Mouse (Mus musculus) mouse embryonic stem cell (cell line): ENCODE measurements around the gene Cdc37l1.

Source experiments
- in situ Hi-C, 2 experiments: fragments of 300-500 bp; cut with MboI; formaldehyde crosslinking; loops; 1 replicate in 1 of 2; 3 replicates in 1 of 2; pipeline ENCODE4 v1.14.3; 2019 to 2020; ENCODE audit warnings: low sequenced_read_pairs in 2 of 2, low pct_unique_long_range_greater_than_20kb in 1 of 2, mixed read lengths in 1 of 2; ENCODE audit not compliant: unreplicated experiment in 1 of 2

The Cdc37l1 gene

DNA sequence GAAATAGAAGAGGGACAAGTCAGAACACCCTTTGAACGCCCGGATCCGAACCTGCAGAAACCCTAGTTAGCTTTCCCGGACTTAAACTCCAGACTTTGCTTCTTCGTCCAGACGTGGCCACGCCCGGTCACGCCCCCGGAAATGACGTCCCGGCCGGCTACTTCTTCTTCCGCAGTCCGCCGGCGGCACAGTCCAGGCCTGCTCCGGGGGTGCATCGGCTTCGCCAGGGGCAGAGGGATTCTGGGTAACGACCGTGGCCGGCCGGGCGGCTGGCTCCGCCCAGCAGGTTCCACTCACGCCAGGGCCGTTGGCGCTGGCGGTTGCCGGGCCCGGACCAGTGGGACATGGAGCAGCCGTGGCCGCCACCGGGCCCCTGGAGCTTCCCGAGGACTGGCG lies at the start of gene Cdc37l1:
TSS of gene Cdc37l1 (plus strand) at position 159 of the 396 bp plus-strand sequence.
- in situ Hi-C loops = no loop called here

DNA sequence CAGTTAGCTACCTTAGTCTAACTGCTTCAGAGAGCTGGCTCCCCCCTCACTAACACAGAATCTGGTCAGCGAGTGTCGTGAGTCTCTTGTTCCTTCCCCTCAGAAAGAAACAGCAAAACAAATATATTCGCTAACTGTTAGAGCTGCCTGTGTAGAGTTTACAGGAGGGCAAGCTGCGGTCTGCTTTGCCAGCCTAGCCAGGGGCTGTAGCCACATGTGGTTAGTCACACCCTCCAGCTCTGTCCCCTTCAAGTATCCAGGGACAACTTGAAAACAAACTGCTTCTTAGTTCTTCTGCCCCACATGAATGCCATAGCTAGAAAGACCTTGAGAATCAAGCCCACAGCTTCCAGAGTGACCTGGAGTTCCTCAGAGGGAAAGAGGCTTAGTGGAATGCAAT lies 48.9 kb upstream of the Cdc37l1 start:
- in situ Hi-C loops = no loop called here

DNA sequence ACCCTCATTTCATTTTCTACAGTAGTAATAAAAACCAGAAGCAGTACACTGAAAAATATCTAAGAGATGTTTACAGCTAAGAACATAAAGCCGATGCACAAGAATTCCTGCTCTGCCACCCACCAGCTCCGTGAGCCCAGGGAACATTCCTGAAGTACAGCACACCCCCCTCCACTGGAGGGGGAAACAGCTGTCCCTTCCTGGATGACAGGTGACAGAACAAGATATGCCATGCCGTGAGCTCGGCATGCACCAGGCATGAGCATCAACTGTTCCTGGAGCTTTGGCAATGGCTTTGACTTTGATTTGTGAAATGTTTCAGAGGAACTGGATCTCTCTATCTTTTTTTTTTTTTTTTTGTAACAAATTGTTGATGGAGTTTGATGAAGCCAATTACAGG lies 43.4 kb upstream of the Cdc37l1 start:
- in situ Hi-C loops = no loop called here

DNA sequence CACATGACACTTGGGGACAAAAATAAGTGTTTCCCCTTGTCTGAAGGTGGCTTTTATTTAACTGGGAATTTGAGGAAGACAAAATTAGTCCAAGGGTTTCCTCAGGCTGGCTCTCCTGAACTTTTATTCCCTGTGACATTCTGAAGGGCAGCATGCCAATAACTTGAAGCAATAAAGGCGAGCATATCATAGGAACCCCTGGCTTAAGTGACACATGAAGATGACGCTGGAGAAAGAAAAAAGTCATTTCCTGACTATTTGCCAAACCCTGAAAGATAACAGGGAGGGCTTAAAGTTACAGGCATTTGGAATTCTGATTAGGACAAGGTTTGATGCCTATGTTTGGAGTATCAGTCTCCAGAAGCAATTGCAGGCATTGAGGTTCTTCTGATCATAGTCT lies 42.8 kb upstream of the Cdc37l1 start:
- in situ Hi-C loops = no loop called here

DNA sequence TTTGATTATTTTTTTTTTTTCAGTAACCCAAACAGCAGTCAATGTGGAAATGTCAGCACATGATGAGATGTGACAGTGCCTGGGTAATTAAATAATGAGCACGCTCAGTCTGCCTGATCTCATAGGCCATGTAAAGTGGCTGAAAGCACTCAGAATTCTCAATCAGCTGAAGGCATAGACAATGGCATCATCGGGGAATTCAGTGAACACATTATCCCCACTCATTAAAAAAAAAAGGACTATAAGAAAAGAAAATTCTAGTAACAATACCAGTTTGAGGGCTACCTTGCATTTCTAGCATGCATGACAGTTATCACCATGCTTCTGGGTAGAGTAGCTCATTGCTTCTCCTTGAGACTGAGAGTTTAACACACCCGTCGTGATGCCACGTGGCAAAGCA lies 38.9 kb upstream of the Cdc37l1 start:
- in situ Hi-C loops = no loop called here

DNA sequence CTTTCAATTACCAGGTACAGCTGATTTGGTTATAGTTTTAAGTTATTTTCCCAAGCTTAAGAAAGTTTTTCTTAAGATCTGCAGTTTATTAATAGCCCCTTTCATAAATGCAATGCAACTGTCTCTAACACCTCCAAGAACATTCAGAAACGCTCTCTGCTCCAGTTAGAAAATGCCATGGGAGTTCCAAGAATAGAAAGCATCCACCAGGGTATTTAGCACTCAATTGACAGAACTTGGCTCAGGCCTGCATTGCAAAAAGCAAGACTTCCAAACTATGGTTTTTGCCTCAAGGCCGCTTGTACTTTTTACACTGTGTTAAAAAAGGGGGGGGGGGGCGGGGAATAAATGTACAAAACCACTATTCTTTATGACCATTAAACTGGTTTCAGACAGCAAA lies 27.0 kb upstream of the Cdc37l1 start:
- in situ Hi-C loops = loop anchor here in 1 of 2 experiments (10.0 kb wide), 1 partner anchor 188 kb away; no protein-coding TSS in a partner anchor

DNA sequence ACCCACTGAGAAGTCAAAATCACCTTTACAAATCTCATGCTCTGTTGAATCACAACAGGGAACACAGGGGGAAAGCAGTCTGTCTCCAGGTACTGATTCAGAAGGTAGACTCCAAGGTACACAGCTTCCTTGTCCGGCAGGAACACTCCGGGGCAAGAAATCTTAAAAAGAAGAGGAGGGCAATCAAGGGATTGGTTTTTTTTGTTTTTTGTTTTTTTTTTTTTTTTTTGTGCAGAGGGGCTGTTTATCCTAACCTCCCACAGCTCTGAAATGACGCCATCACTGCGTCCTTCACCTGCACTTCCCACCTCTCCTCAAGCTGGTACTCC lies 26.7 kb upstream of the Cdc37l1 start:
- in situ Hi-C loops = loop anchor here in 1 of 2 experiments (10.0 kb wide), 1 partner anchor 189 kb away; no protein-coding TSS in a partner anchor

DNA sequence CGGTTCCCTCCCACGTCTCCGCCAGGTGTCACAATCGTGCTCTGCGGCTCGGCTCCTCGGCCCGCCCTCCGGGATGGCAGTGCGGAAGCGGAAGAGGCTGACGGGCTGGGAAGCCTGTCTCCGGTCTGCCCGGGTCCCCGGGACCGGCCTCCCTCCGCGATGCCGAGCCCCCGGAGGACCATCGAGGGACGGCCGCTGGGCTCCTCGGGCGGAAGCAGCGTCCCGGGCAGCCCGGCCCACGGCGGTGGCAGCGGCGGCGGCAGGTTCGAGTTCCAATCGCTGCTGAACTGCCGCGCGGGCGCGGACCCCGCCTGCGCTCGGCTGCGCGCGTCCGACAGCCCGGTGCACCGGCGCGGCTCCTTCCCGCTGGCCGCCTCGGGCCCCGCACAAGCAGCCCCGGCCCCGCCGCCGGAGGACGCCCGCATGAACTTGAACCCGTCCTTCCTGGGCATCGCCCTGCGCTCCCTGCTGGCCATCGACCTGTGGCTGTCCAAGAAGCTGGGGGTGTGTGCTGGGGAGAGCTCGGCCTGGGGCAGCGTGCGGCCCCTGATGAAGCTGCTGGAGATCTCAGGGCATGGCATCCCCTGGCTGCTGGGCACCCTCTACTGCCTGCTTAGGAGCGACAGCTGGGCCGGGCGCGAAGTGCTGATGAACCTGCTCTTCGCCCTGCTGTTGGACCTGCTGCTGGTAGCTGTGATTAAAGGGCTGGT lies 26.2 kb upstream of the Cdc37l1 start, which contains the start of gene Plpp6:
TSS of gene Plpp6 (plus strand) at position 112 of the 710 bp plus-strand sequence.
- in situ Hi-C loops = loop anchor here in 1 of 2 experiments (10.0 kb wide), 1 partner anchor 189 kb away; no protein-coding TSS in a partner anchor

DNA sequence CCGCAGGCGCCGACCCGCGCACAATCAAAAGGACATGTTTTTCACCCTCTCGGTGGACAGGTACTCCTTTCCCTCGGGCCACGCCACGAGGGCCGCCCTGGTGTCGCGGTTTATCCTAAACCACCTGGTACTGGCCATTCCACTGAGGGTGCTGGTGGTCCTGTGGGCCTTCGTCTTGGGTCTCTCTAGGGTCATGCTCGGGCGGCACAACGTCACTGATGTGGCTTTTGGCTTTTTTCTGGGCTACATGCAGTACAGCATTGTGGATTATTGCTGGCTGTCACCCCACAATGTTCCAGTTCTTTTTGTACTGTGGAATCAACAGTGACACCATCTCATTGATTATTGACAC lies 25.6 kb upstream of the Cdc37l1 start:
- in situ Hi-C loops = loop anchor here in 1 of 2 experiments (10.0 kb wide), 1 partner anchor 190 kb away; no protein-coding TSS in a partner anchor

DNA sequence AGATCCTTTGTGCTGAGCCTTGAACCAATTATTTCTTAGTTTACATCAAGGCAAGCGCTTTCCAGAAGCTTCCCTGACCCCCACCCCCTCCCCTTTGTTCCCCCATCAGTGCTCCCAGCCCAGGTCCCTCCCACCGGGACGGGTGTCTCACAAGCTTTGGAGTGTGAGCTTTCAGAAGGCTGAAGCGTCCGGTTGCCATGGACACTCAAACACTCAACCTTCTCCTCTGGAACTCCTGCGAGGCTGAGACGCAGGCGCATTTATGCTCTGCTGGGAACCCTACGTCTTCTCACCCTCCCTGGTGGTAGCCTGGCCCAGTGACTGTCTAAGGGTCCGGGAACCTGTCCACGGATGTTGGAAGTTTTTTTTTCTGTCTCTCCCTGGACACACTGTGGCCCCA lies 22.5 kb upstream of the Cdc37l1 start, which contains the start of gene 4430402I18Rik:
TSS of gene 4430402I18Rik (minus strand) at position 149 of the 400 bp plus-strand sequence.
- in situ Hi-C loops = loop anchor here in 1 of 2 experiments (10.0 kb wide), 1 partner anchor 193 kb away; no protein-coding TSS in a partner anchor

DNA sequence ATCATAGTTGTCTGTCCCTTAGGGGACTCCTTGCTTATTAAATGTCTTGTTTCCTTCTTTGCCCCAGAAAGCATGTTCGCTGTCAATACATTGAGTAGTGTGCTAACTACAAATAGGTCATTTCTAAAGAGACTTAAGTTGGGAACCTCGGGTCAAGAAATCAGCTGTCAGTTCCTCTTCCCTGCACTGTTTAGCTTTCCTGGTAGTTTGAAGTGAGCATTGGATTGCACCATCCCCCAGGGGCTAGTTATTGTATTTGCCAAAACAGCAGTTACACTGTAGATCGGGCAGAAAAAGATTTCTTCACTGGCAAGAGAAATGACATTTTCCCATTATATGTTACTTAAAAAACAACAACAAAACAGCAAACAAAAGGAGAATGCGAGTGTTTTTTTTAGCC lies 22.0 kb upstream of the Cdc37l1 start:
- in situ Hi-C loops = loop anchor here in 1 of 2 experiments (10.0 kb wide), 1 partner anchor 193 kb away; no protein-coding TSS in a partner anchor

DNA sequence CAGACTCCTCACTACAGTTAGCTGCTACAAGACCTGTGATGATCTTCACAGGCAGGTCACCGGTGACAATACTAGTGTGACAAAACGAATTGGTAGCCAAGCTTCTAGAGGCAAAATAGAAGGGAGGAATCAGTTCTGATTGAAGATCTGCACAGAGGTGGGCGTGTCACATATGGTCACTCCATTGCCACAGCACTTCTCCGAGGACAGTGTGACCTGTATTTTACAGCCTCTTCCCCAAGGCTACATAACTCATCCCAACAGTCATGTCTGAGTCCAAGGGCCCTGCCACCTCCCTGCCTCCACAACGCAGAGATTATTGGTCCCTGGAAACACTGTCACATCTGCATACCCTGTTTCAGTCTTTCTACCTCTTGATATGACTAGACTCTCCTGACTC lies 20.9 kb upstream of the Cdc37l1 start:
- in situ Hi-C loops = loop anchor here in 1 of 2 experiments (10.0 kb wide), 1 partner anchor 194 kb away; no protein-coding TSS in a partner anchor

DNA sequence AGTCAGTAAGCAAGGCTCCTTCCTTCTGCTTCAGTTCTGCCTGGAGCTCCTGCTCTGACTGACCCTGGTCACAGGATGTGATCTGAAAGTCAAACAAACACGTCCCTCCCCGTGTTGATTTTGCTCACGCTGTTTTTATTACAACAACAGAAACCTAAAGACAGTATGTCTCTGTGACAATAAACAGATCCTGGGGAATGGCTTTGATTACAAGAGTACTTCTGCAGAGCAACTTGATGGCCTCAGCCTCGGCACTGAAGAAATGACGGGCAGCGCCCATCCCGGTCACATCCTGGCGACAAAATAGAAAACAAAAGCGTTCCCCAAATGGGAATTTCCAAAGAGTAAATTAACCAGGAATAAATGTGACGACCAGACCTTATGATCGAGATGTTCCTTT lies 19.9 kb upstream of the Cdc37l1 start:
- in situ Hi-C loops = loop anchor here in 1 of 2 experiments (10.0 kb wide), 1 partner anchor 65 kb away; no protein-coding TSS in a partner anchor

DNA sequence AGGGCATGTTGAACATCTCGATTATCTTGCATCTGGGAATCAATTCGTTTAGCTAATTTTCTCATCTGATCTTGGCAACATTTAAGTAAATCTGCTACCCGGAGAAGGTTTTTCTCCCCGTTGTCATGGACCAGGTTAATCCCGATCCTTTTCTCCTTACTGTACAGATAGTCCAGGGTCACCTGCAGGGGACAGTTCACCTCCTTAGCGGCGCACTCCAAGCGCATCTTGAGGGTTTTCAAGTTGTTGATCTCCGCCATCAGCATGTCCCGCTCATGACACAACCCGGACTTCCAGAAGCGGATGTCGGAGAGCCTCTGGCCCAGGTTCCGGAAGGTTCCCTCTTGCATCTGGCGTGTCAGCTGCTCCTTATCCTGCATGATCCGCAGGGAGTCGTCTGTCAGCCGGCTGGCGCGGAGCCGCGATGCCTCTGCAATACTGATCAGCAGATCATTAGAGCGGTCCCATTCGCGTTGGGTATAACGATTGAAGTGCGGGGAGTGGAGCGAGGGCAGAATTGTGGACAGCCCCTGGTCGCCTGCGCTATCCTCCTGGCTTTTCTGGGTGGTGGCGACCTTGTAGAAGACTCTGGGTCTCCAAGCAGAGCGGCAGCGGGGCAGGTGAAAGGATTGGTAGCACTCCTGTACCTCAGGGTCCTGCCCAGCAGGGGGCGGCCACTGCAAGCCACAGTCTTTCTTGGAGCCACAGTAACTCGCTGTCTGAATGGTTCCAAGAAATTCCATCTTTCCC lies 15.1 kb upstream of the Cdc37l1 start:
- in situ Hi-C loops = loop anchor here (5.0 to 10.0 kb wide), 2 partner anchors 57 to 60 kb away; no protein-coding TSS in a partner anchor

DNA sequence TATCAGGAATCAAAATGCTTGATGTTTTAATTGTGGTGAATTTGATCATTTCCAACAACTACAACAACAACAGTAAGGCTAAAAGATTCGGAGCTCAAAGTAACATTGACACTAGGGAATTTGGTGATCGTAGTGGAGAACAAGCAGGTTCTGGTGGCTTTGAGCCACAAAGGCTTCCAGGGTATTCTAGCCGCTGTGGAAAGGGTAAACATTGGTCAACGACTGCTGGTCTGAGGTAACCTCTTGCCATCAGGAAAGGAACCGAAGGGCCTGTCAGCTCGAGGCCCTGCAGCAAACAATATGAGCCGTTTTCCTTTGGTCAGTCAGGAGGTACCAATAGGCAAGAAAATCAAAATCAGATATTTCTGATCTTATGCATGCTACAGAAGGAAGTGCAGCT lies 7.5 kb upstream of the Cdc37l1 start:
- in situ Hi-C loops = no loop called here

DNA sequence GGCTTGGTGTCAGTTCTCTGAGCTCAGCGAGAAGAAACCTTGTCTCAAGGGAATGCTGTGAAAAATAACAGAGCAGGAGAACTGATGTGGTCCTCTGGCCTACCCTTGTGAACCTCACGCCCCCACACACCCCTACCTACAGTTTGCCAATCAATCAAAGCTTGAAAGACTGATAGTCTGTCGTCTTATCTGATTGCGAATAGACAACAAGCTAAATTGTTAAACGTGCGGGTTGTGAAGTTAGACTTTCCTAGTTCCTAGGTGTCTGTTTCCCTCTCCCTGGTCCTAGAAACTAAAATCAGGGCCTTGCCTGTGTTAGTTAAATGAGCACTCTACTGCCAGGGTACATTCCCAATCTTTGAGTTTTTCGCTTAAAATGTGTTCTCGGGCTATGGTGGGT lies 637 bp upstream of the Cdc37l1 start:
- in situ Hi-C loops = no loop called here

DNA sequence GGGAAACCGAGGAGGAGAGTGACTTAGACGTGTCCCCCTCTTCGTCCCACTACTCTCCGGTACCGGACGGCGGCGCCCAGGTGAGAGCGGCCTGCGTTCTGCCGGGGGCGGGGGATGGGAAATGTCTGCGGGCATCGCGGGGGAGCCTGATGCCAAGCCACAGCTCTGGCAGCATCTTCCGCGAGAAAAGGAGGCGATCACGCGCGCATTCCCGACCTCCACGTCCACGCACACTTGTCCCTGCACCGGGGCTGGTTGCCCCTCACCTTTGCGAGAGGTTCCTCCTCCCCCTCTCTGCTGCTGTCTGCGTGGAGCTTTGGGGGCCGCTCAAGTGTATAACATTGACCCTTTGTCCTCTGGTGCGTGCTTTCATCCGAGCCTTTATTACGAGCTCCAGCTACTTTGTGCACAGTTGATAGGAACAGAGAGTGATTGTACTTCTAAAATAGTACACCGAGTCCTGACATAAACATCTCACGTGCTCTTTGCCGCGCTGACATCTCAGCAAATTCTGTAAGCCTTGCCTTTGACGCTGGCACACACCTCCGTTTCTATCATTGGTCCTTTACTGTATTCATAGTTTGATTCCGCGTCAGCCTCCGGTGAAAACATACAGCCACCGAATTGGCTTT lies 554 bp downstream of the Cdc37l1 start:
- in situ Hi-C loops = no loop called here

DNA sequence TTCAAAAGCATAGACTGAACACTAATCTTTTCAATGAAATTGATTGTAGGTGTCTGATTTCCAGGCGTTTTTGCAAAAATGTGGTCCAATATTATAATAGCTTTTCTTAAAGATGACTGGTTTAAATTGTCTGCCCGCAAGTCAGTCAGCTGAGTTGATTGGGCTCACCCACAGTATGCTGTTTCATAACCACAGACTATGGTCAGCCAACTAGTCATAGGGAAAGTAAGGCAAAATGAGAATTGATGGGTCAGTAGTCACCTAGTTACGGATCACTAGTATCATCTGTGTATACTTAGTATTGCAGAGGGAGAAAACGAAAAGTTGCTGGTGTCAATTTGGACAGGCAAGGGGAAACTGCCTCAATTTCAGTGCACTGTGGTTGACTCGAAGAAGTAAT lies 1.2 kb downstream of the Cdc37l1 start:
- in situ Hi-C loops = no loop called here

DNA sequence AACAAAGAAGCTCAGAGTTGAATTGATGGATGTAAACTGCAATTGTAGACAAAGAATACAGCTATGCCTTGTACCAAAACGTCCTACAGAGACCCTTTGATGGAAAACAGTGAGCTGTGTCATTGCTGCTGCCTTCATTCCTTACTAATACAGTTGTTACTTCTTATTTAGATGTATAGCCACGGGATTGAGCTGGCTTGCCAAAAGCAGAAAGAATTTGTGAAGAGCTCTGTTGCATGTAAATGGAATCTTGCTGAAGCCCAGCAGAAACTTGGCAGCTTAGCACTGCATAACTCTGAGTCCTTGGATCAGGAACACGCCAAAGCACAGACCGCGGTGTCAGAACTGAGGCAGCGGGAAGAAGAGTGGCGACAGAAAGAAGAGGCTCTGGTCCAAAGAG lies 4.7 kb downstream of the Cdc37l1 start:
- in situ Hi-C loops = no loop called here
